Mouse (Mus musculus) thymus, postnatal 25 days (tissue): ENCODE data around the gene Gfm2.
"Not testable (repeated sequence)": the region's sequence is repeated elsewhere in the genome, so short reads cannot be mapped to it uniquely, and the experiment has no call there.

Source experiments
- DNase-seq: peaks from one replicate; pipeline ENCODE4 v3.0.0; 2022

Gene Gfm2

GRCm38 (mm10) chr13:97137466-97138400, at the start of gene Gfm2, which contains the start of gene Nsa2:
Gfm2 (plus strand) TSS chr13:97137937.
Nsa2 (minus strand) TSS chr13:97137937.
- peak; percentile 90 for DNase-seq

GRCm38 (mm10) chr13:97088183-97088582, 49.6 kb upstream of the Gfm2 start:
- no peak for DNase-seq

- no peak for DNase-seq
These were observed 42.0 kb upstream of the Gfm2 start for GRCm38 (mm10) chr13:97095726-97096125.

- peak; percentile 7 for DNase-seq
These were observed 38.4 kb upstream of the Gfm2 start, which contains the start of gene Gm6169 for GRCm38 (mm10) chr13:97099187-97099852. Gm6169 (minus strand) TSS chr13:97099237.

- no peak for DNase-seq
These were observed 32.7 kb upstream of the Gfm2 start for GRCm38 (mm10) chr13:97104996-97105395.

DNA sequence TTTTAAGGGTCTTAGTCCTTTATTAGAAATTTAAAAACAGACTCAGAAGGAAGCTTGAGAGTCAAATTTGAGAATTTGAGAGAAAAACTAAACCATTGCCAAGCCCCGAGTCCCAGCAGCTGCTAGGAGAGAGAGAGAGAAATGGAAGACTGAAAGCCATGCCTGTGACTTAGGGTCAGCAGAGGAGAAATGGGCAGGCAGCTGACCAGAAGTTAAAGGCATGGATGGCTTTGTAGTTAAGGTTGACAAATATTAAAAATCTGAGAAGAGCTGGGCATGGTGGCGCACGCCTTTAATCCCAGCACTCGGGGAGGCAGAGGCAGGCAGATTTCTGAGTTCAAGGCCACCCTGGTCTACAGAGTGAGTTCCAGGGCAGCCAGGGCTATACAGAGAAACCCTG, 30.0 kb upstream of the Gfm2 start:
- not testable (repeated sequence) for DNase-seq

DNA sequence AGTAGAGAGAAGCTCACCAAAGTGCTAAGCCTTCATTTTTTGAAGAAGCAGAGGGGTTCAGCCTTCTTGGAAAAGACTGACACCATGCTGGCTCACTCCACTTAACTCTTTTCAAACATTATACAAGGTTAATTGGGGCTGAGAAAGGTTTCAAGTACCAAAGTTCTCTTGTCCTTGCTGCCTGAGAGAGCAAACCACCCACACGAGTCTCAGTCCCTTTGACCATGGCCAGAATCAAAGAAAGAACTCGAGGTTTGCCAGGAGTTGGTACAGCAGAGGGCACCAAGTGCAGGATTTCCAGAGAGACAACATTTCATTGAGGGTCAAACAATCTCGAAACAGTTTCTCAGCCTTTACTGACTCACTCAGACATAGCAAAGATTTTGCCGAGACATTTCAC, 28.7 kb upstream of the Gfm2 start:
- no peak for DNase-seq

DNA sequence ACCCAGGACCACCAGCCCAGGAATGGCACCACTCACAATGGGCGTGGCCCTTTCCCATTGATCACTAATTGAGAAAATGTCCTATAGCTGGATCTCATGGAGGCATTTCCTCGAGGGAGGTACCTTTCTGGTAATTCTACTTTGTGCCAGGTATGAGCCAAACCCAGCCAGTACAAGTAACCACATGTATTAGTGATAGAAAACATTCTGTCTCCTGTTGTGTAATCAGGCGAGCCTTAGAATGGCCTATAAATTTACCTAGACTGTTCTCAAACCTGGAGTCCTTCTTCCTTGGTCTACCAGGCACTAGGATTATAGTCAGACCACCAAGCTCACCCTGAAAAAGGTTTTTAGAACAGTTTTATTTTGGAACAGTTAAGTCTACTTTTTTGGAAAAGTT, 16.4 kb upstream of the Gfm2 start:
- no peak for DNase-seq

DNA sequence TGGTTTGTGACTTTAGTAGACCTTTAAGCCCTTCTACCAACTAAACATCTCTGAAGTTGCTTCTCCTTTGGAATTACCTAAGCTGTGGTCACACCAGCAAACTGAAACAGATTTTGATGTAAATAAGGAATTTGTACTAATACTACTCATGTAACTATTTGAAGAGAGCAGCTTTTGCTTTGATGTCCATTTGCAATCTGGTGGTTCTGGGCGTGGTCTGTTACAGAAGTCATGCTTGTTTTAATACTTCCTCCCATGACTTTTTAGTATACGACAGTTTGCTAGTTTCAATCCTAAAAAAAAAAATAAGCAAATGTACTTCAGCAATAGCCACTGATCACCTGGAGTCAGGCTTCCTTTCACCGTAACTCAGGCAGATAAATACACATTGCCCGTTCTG, 8.1 kb upstream of the Gfm2 start:
- DNase-seq: not testable (repeated sequence)

GRCm38 (mm10) chr13:97130413-97130812, 7.3 kb upstream of the Gfm2 start:
- DNase-seq: not testable (repeated sequence)

GRCm38 (mm10) chr13:97138404-97138931, 731 bp downstream of the Gfm2 start:
- DNase-seq: not testable (repeated sequence)

DNA sequence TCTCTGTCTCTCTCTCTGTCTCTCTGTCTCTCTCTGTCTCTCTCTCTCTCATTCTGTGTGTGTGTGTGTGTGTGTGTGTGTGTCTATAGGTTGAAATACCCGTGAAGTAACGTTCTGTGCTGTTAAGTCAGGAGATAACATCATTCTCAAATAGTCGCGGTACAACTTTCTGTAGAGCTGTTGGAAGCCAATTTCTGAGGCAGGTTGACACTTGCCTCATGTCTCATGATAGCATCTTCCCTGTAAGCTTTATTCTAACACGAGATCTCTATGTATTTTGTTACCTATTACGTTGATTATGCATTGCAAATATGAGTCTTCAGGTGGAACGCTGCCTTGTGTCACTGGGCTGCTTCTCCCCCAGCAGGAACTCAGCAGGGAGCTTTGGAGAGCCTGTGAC, 4.6 kb downstream of the Gfm2 start:
- DNase-seq: no peak

- DNase-seq: peak; percentile 43
These were observed 8.1 kb downstream of the Gfm2 start for GRCm38 (mm10) chr13:97145834-97146233.

DNA sequence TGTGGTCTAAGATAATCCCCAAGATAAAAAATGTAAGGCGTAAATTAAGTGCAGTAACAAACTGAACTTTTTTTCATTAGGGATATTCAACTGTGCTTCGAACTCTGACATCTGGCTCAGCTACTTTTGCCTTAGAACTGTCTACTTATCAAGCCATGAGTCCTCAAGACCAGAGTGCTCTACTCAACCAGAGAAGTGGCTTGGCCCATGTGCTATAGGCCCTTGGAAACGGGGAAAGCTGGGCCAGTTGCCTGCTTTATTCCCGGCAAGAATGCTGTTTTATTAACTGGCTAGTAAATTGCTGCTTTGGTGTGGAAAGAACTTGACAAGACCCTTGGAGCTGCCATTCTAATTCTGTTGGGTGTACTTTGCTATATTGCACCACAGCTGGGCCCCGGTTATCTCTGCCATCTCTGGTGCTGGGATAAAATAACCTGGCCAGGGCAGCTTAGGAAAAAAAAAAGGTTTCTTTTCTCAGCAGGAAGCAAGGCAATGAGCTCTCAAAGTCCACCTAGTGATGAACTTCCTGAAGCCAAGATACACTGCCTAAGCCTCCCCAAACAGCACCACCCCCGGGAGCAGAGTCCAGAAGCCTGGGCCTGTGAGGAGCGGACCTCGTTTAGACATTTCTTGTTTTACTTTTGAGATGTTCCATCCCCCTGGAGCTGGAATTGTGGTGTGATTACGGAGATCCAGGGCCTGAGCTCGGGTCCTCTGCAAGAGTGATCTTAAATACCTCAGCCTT, 38.0 kb downstream of the Gfm2 start:
- no peak for DNase-seq

DNA sequence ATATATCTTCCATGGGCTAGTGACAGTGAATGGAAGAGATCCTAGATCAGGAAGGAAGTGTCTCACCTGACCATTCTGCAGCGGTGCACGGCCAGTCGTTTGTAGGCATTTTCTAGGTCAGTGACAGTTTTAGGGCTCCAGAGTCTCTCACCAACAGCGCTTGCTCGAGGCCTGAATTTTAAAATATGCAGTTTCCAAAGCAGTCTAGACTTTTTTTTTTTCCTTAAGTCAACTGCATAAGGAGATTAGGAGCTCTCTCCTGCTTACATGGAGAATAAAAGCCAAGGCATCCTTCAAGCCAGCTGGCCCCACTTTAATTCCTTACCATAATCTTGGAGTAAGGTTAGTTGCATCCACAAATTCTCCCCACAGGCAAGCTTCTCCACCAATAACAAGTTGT, 39.0 kb downstream of the Gfm2 start:
- no peak for DNase-seq

- no peak for DNase-seq
These were observed 41.2 kb downstream of the Gfm2 start for GRCm38 (mm10) chr13:97178943-97179342.

GRCm38 (mm10) chr13:97180113-97180828, 42.5 kb downstream of the Gfm2 start:
- DNase-seq: no peak

DNA sequence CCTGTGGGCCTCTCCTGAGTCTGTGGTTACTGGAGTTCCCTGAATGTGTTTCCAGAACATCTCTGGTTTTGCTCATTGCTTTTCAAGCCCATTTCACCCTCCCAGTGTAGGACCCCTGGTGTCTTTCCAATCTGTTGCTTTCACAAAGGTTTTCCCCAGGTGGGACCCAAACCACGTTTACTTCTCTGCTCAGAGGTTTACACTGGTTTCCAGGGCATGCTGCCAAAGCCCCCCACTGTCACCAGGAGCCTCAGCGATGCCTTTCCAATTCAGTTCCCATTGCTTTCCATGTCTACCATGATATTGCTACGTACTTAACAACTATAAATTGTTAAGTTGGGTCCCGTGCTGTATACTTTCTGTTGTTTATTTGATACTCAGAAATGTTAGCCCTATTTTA, 45.1 kb downstream of the Gfm2 start:
- no peak for DNase-seq

DNA sequence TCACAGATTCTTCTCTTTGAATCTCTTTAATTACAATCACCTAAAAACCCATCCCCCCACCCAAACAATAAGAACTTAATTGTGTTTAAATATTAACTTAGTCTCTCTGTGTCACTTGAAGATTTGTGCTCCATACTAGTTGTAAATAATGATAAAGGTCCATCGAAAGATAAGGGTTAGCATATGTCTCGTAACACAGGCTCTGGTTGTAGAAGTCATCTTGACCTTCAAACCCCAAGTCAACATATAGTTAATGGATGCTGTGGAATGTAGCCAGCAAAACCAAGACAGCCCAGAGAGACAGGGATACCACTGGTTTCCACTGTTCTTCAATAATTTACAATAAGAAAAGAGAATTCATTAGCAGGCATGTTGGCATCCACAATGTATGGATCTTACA, 46.4 kb downstream of the Gfm2 start:
- DNase-seq: no peak

DNA sequence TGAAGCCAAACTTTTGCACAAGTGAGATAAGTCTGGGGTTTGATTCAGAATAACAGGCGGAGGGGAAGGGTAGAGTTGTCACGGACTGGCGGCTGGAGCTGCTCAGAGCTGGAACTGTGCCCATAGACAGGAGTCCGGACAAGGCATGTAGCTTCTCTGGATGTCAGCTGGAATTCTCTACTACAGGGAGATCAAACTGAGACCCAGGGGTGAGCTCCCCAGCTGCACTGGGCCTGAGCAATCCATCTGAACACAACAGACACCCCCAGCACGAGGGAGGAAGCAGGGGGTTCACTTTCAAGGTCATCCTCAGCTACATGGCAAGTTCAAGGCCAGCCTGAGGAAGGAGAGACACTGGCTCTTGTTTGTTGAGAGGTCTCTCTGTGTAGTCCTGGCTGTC, 46.9 kb downstream of the Gfm2 start:
- DNase-seq: no peak

DNA sequence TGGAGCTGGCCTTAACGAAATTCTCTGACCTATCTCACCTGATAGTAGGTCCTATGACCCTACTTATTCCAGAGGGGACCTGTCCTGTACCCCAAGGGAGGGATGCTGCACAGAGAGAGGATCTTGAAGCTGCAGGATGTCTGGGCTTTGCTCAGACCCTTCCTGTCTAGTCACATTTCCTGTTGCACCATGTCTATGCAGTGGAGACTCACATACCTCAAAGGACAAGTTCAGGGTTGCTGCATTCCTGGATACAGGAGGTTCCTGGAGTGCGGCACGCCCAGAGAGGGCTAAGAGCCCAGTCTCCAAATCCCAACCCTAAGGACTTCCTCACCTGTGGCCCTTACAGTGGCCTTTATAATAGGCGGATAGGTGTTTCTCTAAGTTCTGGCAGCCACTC, 48.6 kb downstream of the Gfm2 start:
- no peak for DNase-seq

GRCm38 (mm10) chr13:97187693-97188092, 50.0 kb downstream of the Gfm2 start:
- no peak for DNase-seq
